8 mouse cellular contexts compared by ENCODE assay signal in the genomic region with DNA sequence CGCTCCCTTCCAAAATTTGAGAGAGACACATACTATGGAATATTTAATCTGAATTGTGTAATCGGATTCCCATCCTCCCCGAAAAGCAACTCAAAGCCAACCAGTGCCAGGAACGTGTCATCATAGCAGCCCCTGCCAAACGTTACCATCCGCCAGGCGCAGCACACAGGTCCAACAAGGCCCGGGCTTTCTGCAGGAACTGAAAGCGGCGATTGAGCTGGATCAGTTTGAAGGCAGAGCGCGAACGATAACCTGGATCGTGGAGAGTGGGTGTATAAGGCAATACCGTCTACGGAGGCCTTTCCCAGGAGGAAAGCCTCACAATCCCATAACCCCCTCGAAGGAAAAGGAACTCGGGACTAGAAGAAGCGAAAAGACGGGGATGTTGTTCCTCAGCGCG. TPM values are rescaled to one million over a fixed set of nuclear protein-coding genes. Genes with fewer than 3 reads are reported as not detected.
A peak's percentile ranks its signal among the peaks of the same experiment; 100 is the strongest.
DNase-seq lines count a peak whose midpoint lies in the region; ATAC-seq lines count a peak whose summit lies in the region.

No protein-coding gene starts in this region.

- peak overlapping the region; percentile 95 for H3K27ac ChIP-seq in hindbrain, embryonic 10.5 days

- peaks cover 24% of the 10 kb centered on the region for H3K4me1 ChIP-seq in hindbrain, embryonic 10.5 days (replicated peaks)

- no peaks in the 10 kb centered on the region for H3K9me3 ChIP-seq in hindbrain, embryonic 10.5 days

- peaks cover 78% of the 10 kb centered on the region for H3K36me3 ChIP-seq in hindbrain, embryonic 10.5 days

- DNase-seq in left cerebral cortex, postnatal 4 days: peak; percentile 22
- DNase-seq in left cerebral cortex, postnatal 14 days (ENCODE audit: low spot score in 2 of 2): no peak
- no peak for DNase-seq in hindbrain, embryonic 10.5 days (ENCODE audit: low spot score)
- DNase-seq in mesoderm, embryonic 11.5 days (ENCODE audit: low read depth, low spot score): peak; percentile 16
- DNase-seq in layer of hippocampus, postnatal 25 days (ENCODE audit: extremely low spot score in 1 of 2, low spot score in 1 of 2): no peak
- no peak for DNase-seq in cerebellum, adult 9-10 months
- no peak for DNase-seq in thymus, postnatal 14 days

- H3K4me3 ChIP-seq in hindbrain, embryonic 10.5 days: peak overlapping the region; percentile 69

- WGBS in hindbrain, embryonic 10.5 days: 4% methylated on average over 22 of the region's 22 CpGs

- no peaks in the 10 kb centered on the region for H3K27me3 ChIP-seq in hindbrain, embryonic 10.5 days (ENCODE audit: insufficient read depth, poor library complexity, severe bottlenecking)

- intact Hi-C loops in left cerebral cortex, postnatal 4 days (cut with DNase I): loop anchor here (5.0 kb wide), 1 partner anchor 72 kb away; no protein-coding TSS in a partner anchor
- intact Hi-C loops in left cerebral cortex, postnatal 14 days (cut with DNase I): loop anchor here (5.0 to 10.0 kb wide), 2 partner anchors 38 to 530 kb away; partner anchors contain the start of genes Ccdc47, Cep95, Ddx42 and Ddx5

- peak; percentile 17; the same call in 1 of the 2 replicates for ATAC-seq in common myeloid progenitor, adult 5-6 weeks (replicated peaks; ENCODE audit: low read depth, poor library complexity, severe bottlenecking)

RNA-seq across cellular contexts. Expression of gene Ftsj3, which starts 0.7 kb away (rescaled TPM):
- total RNA-seq in left cerebral cortex, postnatal 4 days (2021): 10 to 100 TPM; 34.6 to 35.1 TPM
- 10 to 100 TPM; 28.9 to 30.7 TPM for total RNA-seq in left cerebral cortex, postnatal 14 days (2021)
- 172 and 203 TPM in 2 replicates for total RNA-seq in common myeloid progenitor, adult 5-6 weeks (2017)
- 52.6 and 78.7 TPM in 2 replicates for polyA plus RNA-seq in hindbrain, embryonic 10.5 days (2016; fragmentation: Nextera tagmentation; extraction: Ambion mirVana)
- 10 to 100 TPM; 29.9 to 32.8 TPM for total RNA-seq in layer of hippocampus, postnatal 25 days (2021)

RNA-seq across cellular contexts. Expression of gene Psmc5, which starts 0.8 kb away (rescaled TPM):
- 100 to 1,000 TPM; 111 to 112 TPM for total RNA-seq in left cerebral cortex, postnatal 4 days (2021)
- 100 to 1,000 TPM; 145 TPM for total RNA-seq in left cerebral cortex, postnatal 14 days (2021)
- 102 and 109 TPM in 2 replicates for total RNA-seq in common myeloid progenitor, adult 5-6 weeks (2017)
- 371 and 420 TPM in 2 replicates for polyA plus RNA-seq in hindbrain, embryonic 10.5 days (2016; fragmentation: Nextera tagmentation; extraction: Ambion mirVana)
- total RNA-seq in layer of hippocampus, postnatal 25 days (2021): 100 to 1,000 TPM; 148 to 174 TPM

RNA-seq across cellular contexts. Expression of gene Smarcd2, which starts 17.6 kb away (rescaled TPM):
- total RNA-seq in left cerebral cortex, postnatal 4 days (2021): 10 to 100 TPM; 13.9 to 17.8 TPM
- total RNA-seq in left cerebral cortex, postnatal 14 days (2021): 10 to 100 TPM; 14.1 to 15.9 TPM
- total RNA-seq in common myeloid progenitor, adult 5-6 weeks (2017): 211 and 253 TPM in 2 replicates
- 24.9 and 27.3 TPM in 2 replicates for polyA plus RNA-seq in hindbrain, embryonic 10.5 days (2016; fragmentation: Nextera tagmentation; extraction: Ambion mirVana)
- total RNA-seq in layer of hippocampus, postnatal 25 days (2021): 10 to 100 TPM; 24.7 to 26.1 TPM

RNA-seq across cellular contexts. Expression of gene Tcam1, which starts 21.3 kb away (rescaled TPM):
- total RNA-seq in left cerebral cortex, postnatal 4 days (2021): under 1 TPM; 0.18 to 0.28 TPM
- under 1 TPM; 0.11 to 0.20 TPM for total RNA-seq in left cerebral cortex, postnatal 14 days (2021)
- 3.1 and 3.3 TPM in 2 replicates for total RNA-seq in common myeloid progenitor, adult 5-6 weeks (2017)
- 0.12 and 0.25 TPM in 2 replicates for polyA plus RNA-seq in hindbrain, embryonic 10.5 days (2016; fragmentation: Nextera tagmentation; extraction: Ambion mirVana)
- under 1 TPM; 0.19 to 0.22 TPM for total RNA-seq in layer of hippocampus, postnatal 25 days (2021)

RNA-seq across cellular contexts. Expression of gene Ddx42, which starts 38.4 kb away (rescaled TPM):
- 10 to 100 TPM; 79.8 to 81.0 TPM for total RNA-seq in left cerebral cortex, postnatal 4 days (2021)
- 10 to 100 TPM; 69.0 to 69.4 TPM for total RNA-seq in left cerebral cortex, postnatal 14 days (2021)
- total RNA-seq in common myeloid progenitor, adult 5-6 weeks (2017): 86.2 and 103 TPM in 2 replicates
- 85.6 and 98.1 TPM in 2 replicates for polyA plus RNA-seq in hindbrain, embryonic 10.5 days (2016; fragmentation: Nextera tagmentation; extraction: Ambion mirVana)
- total RNA-seq in layer of hippocampus, postnatal 25 days (2021): 10 to 100 TPM; 64.5 to 74.1 TPM

Comparison
In these comparisons a context has a peak if more than half of its experiments do, and no peak if none do; other contexts are left out.
1. DNase-seq: peak in left cerebral cortex, postnatal 4 days (single experiment) and mesoderm, embryonic 11.5 days (single experiment); none in left cerebral cortex, postnatal 14 days (0 of 2), hindbrain, embryonic 10.5 days (single experiment), layer of hippocampus, postnatal 25 days (0 of 2), cerebellum, adult 9-10 months (single experiment) and thymus, postnatal 14 days (single experiment).